Comparison of ENCODE assay signal across 17 mouse cellular contexts in the genomic region with DNA sequence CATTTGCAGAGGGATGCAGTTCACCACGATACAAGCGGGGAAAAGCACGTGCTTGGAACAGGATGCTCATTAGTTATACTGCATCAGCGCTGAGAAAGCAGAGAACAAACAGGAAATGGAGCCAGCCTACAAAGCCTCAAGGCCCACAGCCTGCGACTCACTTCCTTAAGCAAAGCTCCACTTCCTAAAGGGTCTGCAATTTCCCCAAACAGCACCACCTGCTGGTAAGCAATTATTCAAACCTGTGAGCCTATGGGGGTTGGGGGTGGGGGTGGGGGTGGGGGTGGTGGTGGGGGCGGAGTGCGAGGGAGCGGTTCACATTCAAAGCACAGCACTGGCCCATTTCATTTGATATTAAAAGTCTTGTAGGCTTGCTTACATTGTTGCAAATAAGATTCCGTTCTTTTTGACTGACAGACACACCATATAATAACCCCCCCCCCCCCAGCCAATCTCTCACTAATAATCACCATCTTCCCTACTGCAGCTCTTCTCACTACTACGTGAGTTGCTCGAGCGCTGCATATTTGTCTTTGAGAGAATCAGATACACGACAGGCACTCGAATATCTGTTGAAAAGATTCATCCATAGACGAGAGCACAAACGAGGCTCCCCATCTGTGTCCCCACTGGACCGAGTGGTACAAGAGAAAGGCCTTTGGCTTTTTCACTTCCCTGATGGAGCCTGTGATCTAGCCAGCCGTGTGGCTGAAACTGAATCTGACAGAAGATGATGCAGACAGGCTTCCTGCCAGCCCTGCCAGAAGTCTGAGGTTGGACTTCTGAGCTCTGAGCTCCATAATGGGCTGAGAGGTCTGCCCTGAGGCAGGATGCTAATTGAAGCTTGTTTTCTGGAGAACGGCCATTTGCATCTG.
DNase-seq lines count a peak whose midpoint lies in the region; ATAC-seq and TF ChIP-seq lines count a peak whose summit lies in the region.
"Had no signal": no experiment of that assay in that cellular context is flagged by ENCODE, and none has a peak within 500 bp of the region (broad histone marks: within the 10 kb centered on the region; RNA-seq: fewer than 3 reads in every experiment).

No protein-coding gene starts in this region.

- TF ChIP-seq CTCF in left cerebral cortex, adult 2 months (IDR thresholded peaks at IDR 0.05), result no peak

- ATAC-seq in midbrain, embryonic 12.5 days (ENCODE audit: low FRiP score, low read depth), result no peak; the same call in 1 of the 2 replicates
- ATAC-seq in hindbrain, embryonic 12.5 days (ENCODE audit: low FRiP score), result no peak
- ATAC-seq: activated CD4-positive, CD25-positive, alpha-beta regulatory T cell, adult 4 months; liver, embryonic 12.5 days had no signal

- no peaks in the 10 kb centered on the region for H3K4me1 ChIP-seq in midbrain, embryonic 12.5 days
- no peaks in the 10 kb centered on the region for H3K4me1 ChIP-seq in midbrain, embryonic 10.5 days
- H3K4me1 ChIP-seq in hindbrain, embryonic 12.5 days, result no peaks in the 10 kb centered on the region
- H3K4me1 ChIP-seq: heart, embryonic 12.5 days; liver, embryonic 12.5 days; neural tube, embryonic 12.5 days had no signal

- no peaks in the 10 kb centered on the region for H3K9me3 ChIP-seq in midbrain, embryonic 12.5 days
- H3K9me3 ChIP-seq in midbrain, embryonic 10.5 days (replicated peaks), result peaks cover 9% of the 10 kb centered on the region; the same call in 1 of the 2 replicates
- no peaks in the 10 kb centered on the region for H3K9me3 ChIP-seq in hindbrain, embryonic 12.5 days (replicated peaks)

- peak overlapping the region; percentile 30; the same call in 1 of the 2 replicates for H3K27ac ChIP-seq in midbrain, embryonic 12.5 days (replicated peaks)
- H3K27ac ChIP-seq in midbrain, embryonic 10.5 days (replicated peaks), result no peak overlapping the region
- H3K27ac ChIP-seq in hindbrain, embryonic 12.5 days, result 0 out of 2 replicates have a peak overlapping the region, but pooled peaks have one; percentile 23
- no peak overlapping the region for H3K27ac ChIP-seq in left cerebral cortex, adult 2 months
- H3K27ac ChIP-seq: liver, embryonic 12.5 days; neural tube, embryonic 12.5 days had no signal

- intact Hi-C loops in left cerebral cortex, adult 2 months (cut with DNase I), result no loop called here

- no peak overlapping the region for H3K4me2 ChIP-seq in midbrain, embryonic 12.5 days (replicated peaks)
- H3K4me2 ChIP-seq in hindbrain, embryonic 12.5 days (replicated peaks), result no peak overlapping the region
- H3K4me2 ChIP-seq: heart, embryonic 12.5 days; liver, embryonic 12.5 days; neural tube, embryonic 12.5 days had no signal

- no peak overlapping the region for H3K9ac ChIP-seq in midbrain, embryonic 12.5 days (replicated peaks)
- no peak overlapping the region for H3K9ac ChIP-seq in hindbrain, embryonic 12.5 days
- H3K9ac ChIP-seq: heart, embryonic 12.5 days; liver, embryonic 12.5 days; neural tube, embryonic 12.5 days had no signal

- no peaks in the 10 kb centered on the region for H3K27me3 ChIP-seq in midbrain, embryonic 12.5 days
- no peaks in the 10 kb centered on the region for H3K27me3 ChIP-seq in midbrain, embryonic 10.5 days (ENCODE audit: low read depth, poor library complexity, severe bottlenecking)
- no peaks in the 10 kb centered on the region for H3K27me3 ChIP-seq in hindbrain, embryonic 12.5 days
- H3K27me3 ChIP-seq: heart, embryonic 12.5 days; liver, embryonic 12.5 days; neural tube, embryonic 12.5 days had no signal

- H3K4me3 ChIP-seq in midbrain, embryonic 12.5 days, result no peak overlapping the region
- no peak overlapping the region for H3K4me3 ChIP-seq in midbrain, embryonic 10.5 days
- H3K4me3 ChIP-seq in hindbrain, embryonic 12.5 days, result no peak overlapping the region
- H3K4me3 ChIP-seq in left cerebral cortex, adult 2 months, result no peak overlapping the region
- H3K4me3 ChIP-seq: heart, embryonic 12.5 days; liver, embryonic 12.5 days; neural tube, embryonic 12.5 days had no signal

- no peaks in the 10 kb centered on the region for H3K36me3 ChIP-seq in midbrain, embryonic 12.5 days
- H3K36me3 ChIP-seq in midbrain, embryonic 10.5 days, result no peaks in the 10 kb centered on the region
- H3K36me3 ChIP-seq in hindbrain, embryonic 12.5 days, result no peaks in the 10 kb centered on the region
- H3K36me3 ChIP-seq: heart, embryonic 12.5 days; liver, embryonic 12.5 days; neural tube, embryonic 12.5 days had no signal

- DNase-seq in cerebellum, postnatal 14 days, result peak; percentile 49 to 60
- no peak for DNase-seq in cerebellum, adult 9-11 months
- DNase-seq in midbrain, embryonic 10.5 days (ENCODE audit: low spot score), result no peak
- DNase-seq in retina, postnatal 1 day, result peak; percentile 55
- DNase-seq in thymus, postnatal 4 days, result no peak
- DNase-seq in left cerebral cortex, adult 2 months (ENCODE audit: extremely low spot score in 1 of 2, low spot score in 2 of 2), result no peak
- DNase-seq: B cell, adult 2 months; cerebellum, adult 18-20 months; gastrocnemius, postnatal 25 days; spleen, adult 18-20 months; thymus, postnatal 25 days had no signal

- 79% methylated on average over 19 of the region's 19 CpGs for WGBS in midbrain, embryonic 12.5 days
- WGBS in midbrain, embryonic 10.5 days, result 86% methylated on average over 19 of the region's 19 CpGs
- WGBS in hindbrain, embryonic 12.5 days, result 73% methylated on average over 19 of the region's 19 CpGs

Comparison
In these comparisons a context has a peak if more than half of its experiments do, and no peak if none do; other contexts are left out.
1. DNase-seq: peak in cerebellum, postnatal 14 days (2 of 2) and retina, postnatal 1 day (single experiment); none in cerebellum, adult 9-11 months (single experiment), midbrain, embryonic 10.5 days (single experiment), thymus, postnatal 4 days (single experiment) and left cerebral cortex, adult 2 months (0 of 2).
2. H3K27ac ChIP-seq: peak in midbrain, embryonic 12.5 days (single experiment) and hindbrain, embryonic 12.5 days (single experiment); none in midbrain, embryonic 10.5 days (single experiment) and left cerebral cortex, adult 2 months (single experiment).